Mouse (Mus musculus): ENCODE data around the gene Ahdc1. TPM values are rescaled to one million over a fixed set of nuclear protein-coding genes. Genes with fewer than 3 reads are reported as not detected.

The Ahdc1 gene
- polyA plus RNA-seq, 1 experiment from 2014 or later = 10.1 TPM

- no peak for ATAC-seq (replicated peaks; ENCODE audit: low FRiP score)
- H3K4me2 ChIP-seq = peak overlapping the region; percentile 66
- WGBS = 30% methylated on average over 5 of the region's 5 CpGs
- H3K27me3 ChIP-seq = peaks cover 12% of the 10 kb centered on the region
- H3K27ac ChIP-seq = peak overlapping the region; percentile 98
- no peaks in the 10 kb centered on the region for H3K9me3 ChIP-seq (replicated peaks)
- H3K9ac ChIP-seq = peak overlapping the region; percentile 12; the same call in 1 of the 2 replicates
- H3K4me1 ChIP-seq = peaks cover 77% of the 10 kb centered on the region
- peaks cover 12% of the 10 kb centered on the region; the same call in 1 of the 2 replicates for H3K36me3 ChIP-seq
- H3K4me3 ChIP-seq (replicated peaks) = peak overlapping the region; percentile 99
These were observed 3.0 kb downstream of the Ahdc1 start for GRCm38 (mm10) chr4:133014088-133014487.

- Histone ChIP-seq H3K4me3 (replicated peaks) (peak overlapping the region; percentile 99; the same call in 1 of the 2 replicates), H3K4me1 (peaks cover 87% of the 10 kb centered on the region), H3K9me3 (replicated peaks) (no peaks in the 10 kb centered on the region), H3K27ac (peak overlapping the region; percentile 98; the same call in 1 of the 2 replicates), H3K4me2 (peak overlapping the region; percentile 66), H3K27me3 (peaks cover 6% of the 10 kb centered on the region), H3K36me3 (peaks cover 12% of the 10 kb centered on the region; the same call in 1 of the 2 replicates), H3K9ac (no peak overlapping the region)
- ATAC-seq (replicated peaks; ENCODE audit: low FRiP score) = no peak
- 34% methylated on average over 10 of the region's 10 CpGs for WGBS
These were observed 4.0 kb downstream of the Ahdc1 start for GRCm38 (mm10) chr4:133014896-133015709.

GRCm38 (mm10) chr4:133015710-133016651 lies 4.9 kb downstream of the Ahdc1 start:
- Histone ChIP-seq H3K27me3 (no peaks in the 10 kb centered on the region; the same call in 1 of the 2 replicates), H3K4me3 (replicated peaks) (no peak overlapping the region; the same call in 1 of the 2 replicates), H3K27ac (peak overlapping the region; percentile 98), H3K36me3 (peaks cover 12% of the 10 kb centered on the region; the same call in 1 of the 2 replicates), H3K9me3 (replicated peaks) (no peaks in the 10 kb centered on the region), H3K4me1 (peaks cover 87% of the 10 kb centered on the region), H3K9ac (no peak overlapping the region), H3K4me2 (peak overlapping the region; percentile 66)
- 21% methylated on average over 9 of the region's 9 CpGs for WGBS
- no peak for ATAC-seq (replicated peaks; ENCODE audit: low FRiP score)

GRCm38 (mm10) chr4:133016677-133017415 lies 5.8 kb downstream of the Ahdc1 start:
- Histone ChIP-seq H3K4me3 (replicated peaks) (no peak overlapping the region), H3K9ac (peak overlapping the region; percentile 29; the same call in 1 of the 2 replicates), H3K27ac (peak overlapping the region; percentile 98), H3K27me3 (no peaks in the 10 kb centered on the region), H3K9me3 (replicated peaks) (no peaks in the 10 kb centered on the region), H3K36me3 (peaks cover 12% of the 10 kb centered on the region; the same call in 1 of the 2 replicates), H3K4me1 (peaks cover 92% of the 10 kb centered on the region), H3K4me2 (peak overlapping the region; percentile 66)
- 38% methylated on average over 4 of the region's 4 CpGs for WGBS
- no peak for ATAC-seq (replicated peaks; ENCODE audit: low FRiP score)

- no peak for ATAC-seq (replicated peaks; ENCODE audit: low FRiP score)
- H3K4me2 ChIP-seq = peak overlapping the region; percentile 66; the same call in 1 of the 2 replicates
- WGBS = 65% methylated on average over 6 of the region's 6 CpGs
- H3K36me3 ChIP-seq = peaks cover 12% of the 10 kb centered on the region; the same call in 1 of the 2 replicates
- peaks cover 100% of the 10 kb centered on the region for H3K4me1 ChIP-seq
- no peak overlapping the region for H3K4me3 ChIP-seq (replicated peaks)
- no peaks in the 10 kb centered on the region for H3K9me3 ChIP-seq (replicated peaks)
- H3K27me3 ChIP-seq = no peaks in the 10 kb centered on the region
- peak overlapping the region; percentile 30; the same call in 1 of the 2 replicates for H3K9ac ChIP-seq
- H3K27ac ChIP-seq = peak overlapping the region; percentile 98
These were observed 6.7 kb downstream of the Ahdc1 start for GRCm38 (mm10) chr4:133017597-133018262.

GRCm38 (mm10) chr4:133018263-133018798 lies 7.3 kb downstream of the Ahdc1 start:
- no peak overlapping the region for H3K4me3 ChIP-seq (replicated peaks)

GRCm38 (mm10) chr4:133020721-133021120 lies 9.7 kb downstream of the Ahdc1 start:
- H3K9me3 ChIP-seq (replicated peaks) = no peaks in the 10 kb centered on the region
- peaks cover 12% of the 10 kb centered on the region; the same call in 1 of the 2 replicates for H3K36me3 ChIP-seq
- ATAC-seq (replicated peaks; ENCODE audit: low FRiP score) = 0 out of 2 replicates have a peak, but pooled peaks have one; percentile 14
- peak overlapping the region; percentile 85 for H3K27ac ChIP-seq
- no peaks in the 10 kb centered on the region for H3K27me3 ChIP-seq
- WGBS = 28% methylated on average over 4 of the region's 6 CpGs
- peak overlapping the region; percentile 47 for H3K4me2 ChIP-seq
- H3K4me1 ChIP-seq = peaks cover 100% of the 10 kb centered on the region
- H3K4me3 ChIP-seq (replicated peaks) = no peak overlapping the region
- H3K9ac ChIP-seq = no peak overlapping the region

More at GRCm38 (mm10) chr4:133018263-133018798, 7.3 kb downstream of the Ahdc1 start:
- no peak for ATAC-seq (replicated peaks; ENCODE audit: low FRiP score)
- no peaks in the 10 kb centered on the region for H3K27me3 ChIP-seq
- peak overlapping the region; percentile 30; the same call in 1 of the 2 replicates for H3K9ac ChIP-seq
- no peaks in the 10 kb centered on the region for H3K9me3 ChIP-seq (replicated peaks)
- no peak overlapping the region for H3K4me2 ChIP-seq
- H3K36me3 ChIP-seq = peaks cover 12% of the 10 kb centered on the region; the same call in 1 of the 2 replicates
- 75% methylated on average over 3 of the region's 3 CpGs for WGBS
- peaks cover 100% of the 10 kb centered on the region for H3K4me1 ChIP-seq
- H3K27ac ChIP-seq = no peak overlapping the region; the same call in 1 of the 2 replicates

GRCm38 (mm10) chr4:133021181-133021671 lies 10.2 kb downstream of the Ahdc1 start:
- Histone ChIP-seq H3K4me3 (replicated peaks) (peak overlapping the region; percentile 5; the same call in 1 of the 2 replicates), H3K27me3 (no peaks in the 10 kb centered on the region), H3K9ac (peak overlapping the region; percentile 10; the same call in 1 of the 2 replicates), H3K36me3 (peaks cover 12% of the 10 kb centered on the region; the same call in 1 of the 2 replicates), H3K27ac (peak overlapping the region; percentile 85), H3K4me2 (peak overlapping the region; percentile 47), H3K9me3 (replicated peaks) (no peaks in the 10 kb centered on the region), H3K4me1 (peaks cover 100% of the 10 kb centered on the region)
- ATAC-seq (replicated peaks; ENCODE audit: low FRiP score) = 0 out of 2 replicates have a peak, but pooled peaks have one; percentile 1
- WGBS = 12% methylated on average over 9 of the region's 9 CpGs

- Histone ChIP-seq H3K4me2 (peak overlapping the region; percentile 47), H3K27me3 (no peaks in the 10 kb centered on the region), H3K4me3 (replicated peaks) (no peak overlapping the region; the same call in 1 of the 2 replicates), H3K9ac (0 out of 2 replicates have a peak overlapping the region, but pooled peaks have one; percentile 5), H3K27ac (peak overlapping the region; percentile 85), H3K9me3 (replicated peaks) (no peaks in the 10 kb centered on the region), H3K4me1 (peaks cover 100% of the 10 kb centered on the region), H3K36me3 (peaks cover 12% of the 10 kb centered on the region; the same call in 1 of the 2 replicates)
- 30% methylated on average over 14 of the region's 14 CpGs for WGBS
- ATAC-seq (replicated peaks; ENCODE audit: low FRiP score) = no peak; the same call in 1 of the 2 replicates
These were observed 11.2 kb downstream of the Ahdc1 start for GRCm38 (mm10) chr4:133022217-133022616.

All from kidney, embryonic 15.5 days (tissue).